Mouse (Mus musculus) adrenal gland, postnatal 25 days (tissue): ENCODE data around the gene Cidec. TPM values are rescaled to one million over a fixed set of nuclear protein-coding genes. Genes with fewer than 3 reads are reported as not detected.
A peak's percentile ranks its signal among the peaks of the same experiment; 100 is the strongest.

Experiments
- DNase-seq: peaks from one replicate; pipeline ENCODE4 v3.0.0; 2021; ENCODE audit warnings: mixed read lengths
- total RNA-seq: library from RNA; stranded (reverse); gene quantifications from 2 replicates; pipeline ENCODE4 v1.2.3, GENCODE M21; 2021

Cidec gene
- total RNA-seq, 1 experiment from 2014 or later: 153 TPM

GRCm38 (mm10) chr6:113405483-113405882 is 30.1 kb downstream of the Cidec start:
- no peak for DNase-seq

GRCm38 (mm10) chr6:113404649-113405448 is 30.7 kb downstream of the Cidec start:
- no peak for DNase-seq

GRCm38 (mm10) chr6:113402094-113402493 is 33.5 kb downstream of the Cidec start:
- DNase-seq: no peak

GRCm38 (mm10) chr6:113396270-113397030 is 39.1 kb downstream of the Cidec start:
- DNase-seq: no peak

- no peak for DNase-seq
Measured at GRCm38 (mm10) chr6:113395501-113395900, 40.1 kb downstream of the Cidec start.

- DNase-seq: no peak
Measured at GRCm38 (mm10) chr6:113394811-113395210, 40.7 kb downstream of the Cidec start.

GRCm38 (mm10) chr6:113393951-113394350 is 41.6 kb downstream of the Cidec start:
- no peak for DNase-seq

- DNase-seq: peak; percentile 60
Measured at GRCm38 (mm10) chr6:113392387-113393071, 43.0 kb downstream of the Cidec start.

GRCm38 (mm10) chr6:113392015-113392386 is 43.6 kb downstream of the Cidec start:
- DNase-seq: no peak

- no peak for DNase-seq
Measured at GRCm38 (mm10) chr6:113390715-113391114, 44.8 kb downstream of the Cidec start.

GRCm38 (mm10) chr6:113388960-113389359 is 46.6 kb downstream of the Cidec start, which contains the start of gene Ttll3:
Gene Ttll3 (plus strand): TSS chr6:113389260.
- no peak for DNase-seq

- no peak for DNase-seq
Measured at GRCm38 (mm10) chr6:113386025-113386424, 49.5 kb downstream of the Cidec start.

- DNase-seq: no peak
Measured at GRCm38 (mm10) chr6:113385160-113385714, 50.3 kb downstream of the Cidec start.

- DNase-seq: no peak
Measured at GRCm38 (mm10) chr6:113384351-113384927, 51.1 kb downstream of the Cidec start.

GRCm38 (mm10) chr6:113380480-113380879 is 55.1 kb downstream of the Cidec start:
- DNase-seq: no peak

- DNase-seq: no peak
Measured at GRCm38 (mm10) chr6:113379246-113379645, 56.3 kb downstream of the Cidec start.

GRCm38 (mm10) chr6:113377496-113378385 is 57.8 kb downstream of the Cidec start, which contains the start of the genes Tada3 and Arpc4:
Gene Tada3 (minus strand): TSS chr6:113377883.
Gene Arpc4 (plus strand): TSS chr6:113378115.
- peak; percentile 90 for DNase-seq

GRCm38 (mm10) chr6:113377172-113377495 is 58.4 kb downstream of the Cidec start:
- no peak for DNase-seq
